Mouse (Mus musculus) ovary, adult 18-20 months (tissue): ENCODE measurements around the gene Dscaml1.

ENCODE experiments used
- DNase-seq: peaks from one replicate; pipeline ENCODE4 v3.0.0; 2022; ENCODE audit warnings: low spot score, mixed read lengths

Dscaml1 gene

DNA sequence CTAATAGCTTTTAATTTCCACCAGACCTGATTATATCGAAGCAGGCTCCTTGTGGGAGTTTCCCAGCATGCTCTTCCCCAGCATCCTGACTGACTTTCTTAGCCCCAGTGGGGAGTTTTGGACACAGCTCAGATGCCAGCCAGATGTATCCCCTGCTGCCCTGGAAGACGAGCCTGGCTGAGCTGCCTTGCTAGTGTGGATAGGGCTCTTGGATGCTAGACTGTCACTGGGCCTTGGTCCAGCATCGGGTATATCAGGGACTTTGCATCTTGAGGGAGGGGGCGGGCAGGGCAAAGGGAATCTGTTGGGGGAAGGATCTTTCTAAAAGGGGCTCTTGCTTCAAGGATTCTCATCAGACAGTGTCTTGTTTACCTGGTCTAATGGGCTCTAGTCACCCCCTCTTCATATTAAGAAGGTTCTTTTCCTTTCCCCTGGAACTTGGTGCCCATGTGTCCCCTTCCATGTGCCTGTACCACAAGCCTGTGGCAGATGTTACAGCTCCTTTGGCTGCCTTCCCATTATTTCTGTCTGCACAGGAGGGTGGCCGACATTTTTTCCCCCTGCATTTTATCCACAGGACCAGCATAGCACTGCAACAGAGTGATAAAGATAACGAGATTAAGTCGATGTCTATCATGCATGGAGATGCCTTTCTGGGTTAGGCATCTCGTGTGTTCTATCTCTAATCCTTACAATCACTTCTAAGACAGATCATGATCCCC, 28.6 kb downstream of the Dscaml1 start:
- DNase-seq, result no peak

DNA sequence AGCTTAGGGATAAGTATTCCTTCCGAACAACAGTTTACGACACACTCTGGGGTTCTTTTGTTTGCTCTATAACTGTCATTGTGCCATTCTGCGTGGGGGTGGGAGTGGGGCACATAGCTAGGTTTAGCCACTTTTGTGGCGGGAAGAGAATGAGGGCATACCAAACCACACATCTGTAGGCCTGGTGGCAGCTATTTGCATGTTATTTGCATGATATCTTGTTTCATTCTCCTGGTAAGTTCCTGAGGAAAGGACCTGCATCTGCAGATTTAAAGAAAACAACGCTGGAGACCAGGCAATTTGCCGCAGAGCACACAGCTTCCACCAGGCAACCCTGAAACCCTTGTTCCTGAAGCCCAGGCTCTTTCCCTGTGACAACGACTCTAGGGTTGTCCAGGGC, 30.8 kb downstream of the Dscaml1 start:
- no peak for DNase-seq

DNA sequence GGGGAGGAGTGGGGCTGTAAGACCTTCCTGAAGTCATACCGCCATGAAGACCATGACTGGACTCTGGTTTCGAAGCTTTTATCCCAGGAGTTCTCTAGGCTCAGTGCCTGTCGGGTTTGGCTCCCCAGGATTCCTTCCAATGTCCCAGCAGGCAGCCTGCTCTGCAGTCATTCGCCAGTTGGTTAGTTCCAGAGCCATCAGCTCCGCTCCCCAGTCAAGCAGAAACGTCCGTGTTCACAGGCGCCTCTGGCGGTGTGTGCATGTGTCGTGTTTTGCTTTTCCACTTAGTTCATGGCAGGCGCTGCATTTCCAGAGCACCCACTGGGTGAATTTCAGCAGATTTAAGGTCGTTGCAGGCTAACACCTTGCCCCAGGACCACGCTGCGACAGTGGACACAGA, 31.9 kb downstream of the Dscaml1 start:
- DNase-seq, result no peak

DNA sequence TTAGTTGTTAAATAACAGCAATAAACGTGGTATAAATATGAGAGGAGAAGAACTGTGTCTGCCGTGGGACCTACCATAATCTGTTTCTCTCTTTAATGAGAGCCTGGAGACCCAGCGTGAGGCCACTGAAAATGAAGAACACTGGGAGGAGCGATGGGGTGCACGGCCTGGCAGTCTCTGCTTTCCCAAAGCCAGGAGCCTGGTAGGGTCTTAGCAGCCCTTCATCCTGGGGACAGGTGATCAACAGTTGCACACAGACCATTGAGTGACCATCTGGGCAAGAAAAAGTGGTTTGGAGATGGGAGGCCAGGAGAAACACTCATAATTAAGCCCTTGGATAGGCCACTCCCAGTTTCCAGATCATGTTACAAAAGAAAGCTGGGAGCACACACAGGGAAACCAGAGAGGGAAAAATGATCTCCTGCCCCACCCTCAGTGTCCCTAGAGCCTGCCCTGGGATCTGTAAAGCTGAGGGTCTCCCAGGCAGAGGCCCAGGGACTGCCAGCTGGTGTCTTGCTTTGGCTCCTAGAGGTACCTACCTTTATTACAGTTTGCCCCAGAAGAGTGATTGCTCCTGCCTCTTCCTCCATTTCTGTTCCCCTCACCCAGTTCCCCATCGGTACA, 39.1 kb downstream of the Dscaml1 start:
- DNase-seq, result no peak

DNA sequence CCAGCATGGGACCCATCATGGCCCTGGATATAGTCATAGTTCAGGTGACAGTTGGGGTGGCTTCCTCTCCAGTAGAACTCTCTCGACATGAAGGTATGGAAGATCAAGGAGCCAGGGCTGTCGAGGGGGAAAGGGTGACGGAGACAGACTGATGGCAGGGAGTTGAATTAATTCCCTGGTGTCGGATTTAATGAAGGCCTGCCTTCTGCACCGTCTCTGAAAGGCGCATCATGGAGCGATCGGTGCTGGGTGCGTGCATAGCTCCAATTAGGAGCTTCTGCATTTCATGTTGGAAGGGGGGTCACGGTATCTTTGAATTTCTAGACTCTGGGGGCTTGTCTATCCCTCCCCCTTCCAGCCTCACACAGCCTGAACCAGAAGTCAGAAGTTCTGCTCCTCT, 41.8 kb downstream of the Dscaml1 start:
- DNase-seq, result no peak

DNA sequence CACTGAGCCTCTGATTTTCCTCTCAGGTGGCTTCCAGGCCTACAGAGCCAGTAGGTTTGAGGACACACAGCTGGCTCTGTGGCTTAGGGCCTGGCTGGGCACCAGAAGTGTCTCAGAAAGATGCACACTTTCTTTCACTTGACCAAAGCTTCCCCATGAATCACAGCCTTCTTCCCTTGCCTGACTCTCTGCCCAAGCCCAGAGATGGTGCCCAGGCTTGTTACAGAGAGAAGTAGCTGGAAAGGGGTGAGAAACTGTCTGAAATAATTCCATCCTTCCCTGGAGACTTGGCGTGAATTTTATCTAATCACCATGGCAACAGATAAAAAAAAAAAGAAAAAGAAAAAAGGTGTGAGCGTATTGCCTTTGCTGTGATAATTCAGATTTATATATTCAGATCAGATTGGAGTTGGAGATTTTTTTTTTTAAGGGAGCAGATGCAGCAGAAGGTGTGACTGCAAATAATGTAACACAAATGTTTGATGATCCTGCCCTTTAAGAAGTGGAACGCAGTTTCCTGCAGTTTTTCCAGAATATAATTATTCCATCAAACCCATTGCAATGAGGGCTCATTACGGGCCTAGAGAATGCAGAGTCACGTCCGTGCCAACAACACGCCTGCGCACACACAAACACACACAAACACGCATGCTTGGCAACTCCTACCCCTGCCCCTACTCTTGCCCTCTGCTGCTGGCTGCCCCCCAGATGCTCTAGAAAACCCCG, 44.5 kb downstream of the Dscaml1 start:
- DNase-seq, result no peak

DNA sequence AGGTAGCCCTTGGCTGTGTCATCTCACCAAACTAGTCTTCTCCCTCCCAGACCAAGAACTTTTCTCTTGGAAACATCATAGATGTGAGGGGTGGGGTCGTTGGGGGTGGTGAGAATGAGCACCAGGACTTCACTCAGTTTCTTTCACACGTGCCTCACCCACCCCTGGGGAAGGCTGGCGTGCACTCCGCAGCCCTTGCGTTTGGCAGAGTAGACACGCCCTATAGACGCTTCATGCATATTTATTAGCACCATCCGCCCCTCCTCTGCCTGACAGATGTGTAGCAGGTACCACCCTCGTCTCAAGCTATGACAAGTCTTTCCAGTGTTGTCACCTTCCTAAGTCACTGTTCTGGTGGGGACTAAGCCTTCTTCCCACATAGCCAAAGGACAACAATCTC, 45.3 kb downstream of the Dscaml1 start:
- DNase-seq, result no peak

DNA sequence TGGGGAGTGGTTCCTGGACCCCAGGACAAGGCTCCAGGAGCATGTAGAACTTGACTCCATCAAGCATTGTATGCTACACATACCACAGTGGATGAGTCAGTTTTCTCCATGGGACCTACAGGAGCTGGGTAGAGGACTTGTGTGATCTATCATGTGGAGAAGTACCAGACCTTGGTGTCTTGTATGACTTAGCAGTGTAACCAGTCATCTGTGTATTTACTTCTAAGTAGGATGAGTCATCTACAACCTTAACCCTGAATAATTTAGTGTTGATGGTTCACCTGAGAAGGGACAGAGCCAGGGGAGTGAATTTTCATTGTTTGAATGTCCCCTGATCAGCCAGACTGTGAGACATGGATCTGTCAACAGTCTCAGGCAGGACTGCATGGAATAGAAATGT, 48.4 kb downstream of the Dscaml1 start:
- DNase-seq, result no peak

DNA sequence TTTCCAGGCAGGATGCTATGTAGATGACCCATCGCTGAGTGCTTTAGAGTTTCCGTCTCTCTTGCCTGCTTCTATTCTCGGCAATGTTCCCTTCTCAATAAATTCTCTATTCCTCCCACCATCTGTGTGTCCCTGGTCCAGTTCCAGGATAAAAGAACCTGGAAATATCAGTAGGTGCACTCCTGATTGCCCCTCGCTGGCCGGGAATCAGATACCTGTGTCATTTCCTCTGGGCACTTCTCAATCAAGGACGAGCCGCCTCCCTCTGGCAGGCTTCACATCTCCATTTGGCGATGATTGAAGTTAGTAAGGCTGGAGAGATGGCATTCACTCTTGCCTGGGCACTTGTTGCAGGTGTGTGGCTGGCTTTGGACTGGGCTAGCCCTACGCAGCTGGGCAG, 54.5 kb downstream of the Dscaml1 start:
- DNase-seq, result no peak

DNA sequence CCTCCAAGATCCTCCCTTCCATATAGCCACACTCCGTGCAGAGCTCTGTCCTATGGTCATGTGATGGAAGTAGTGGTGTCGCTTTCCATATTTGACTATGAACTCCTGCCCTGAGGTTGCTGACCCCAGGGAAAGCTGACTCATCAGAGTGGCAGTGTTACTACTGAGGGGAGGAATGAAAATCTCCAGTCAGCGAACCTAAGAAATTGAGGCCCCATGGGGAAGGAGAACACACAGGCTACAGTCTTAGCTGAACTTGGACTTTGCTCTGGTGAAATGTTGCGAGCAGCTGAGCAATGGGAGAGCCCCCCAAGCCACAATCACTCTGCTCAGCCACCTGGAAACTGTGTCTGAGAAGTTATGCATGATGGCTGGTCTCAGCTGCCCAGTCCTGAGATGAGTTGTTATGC, 60.2 kb downstream of the Dscaml1 start:
- no peak for DNase-seq

DNA sequence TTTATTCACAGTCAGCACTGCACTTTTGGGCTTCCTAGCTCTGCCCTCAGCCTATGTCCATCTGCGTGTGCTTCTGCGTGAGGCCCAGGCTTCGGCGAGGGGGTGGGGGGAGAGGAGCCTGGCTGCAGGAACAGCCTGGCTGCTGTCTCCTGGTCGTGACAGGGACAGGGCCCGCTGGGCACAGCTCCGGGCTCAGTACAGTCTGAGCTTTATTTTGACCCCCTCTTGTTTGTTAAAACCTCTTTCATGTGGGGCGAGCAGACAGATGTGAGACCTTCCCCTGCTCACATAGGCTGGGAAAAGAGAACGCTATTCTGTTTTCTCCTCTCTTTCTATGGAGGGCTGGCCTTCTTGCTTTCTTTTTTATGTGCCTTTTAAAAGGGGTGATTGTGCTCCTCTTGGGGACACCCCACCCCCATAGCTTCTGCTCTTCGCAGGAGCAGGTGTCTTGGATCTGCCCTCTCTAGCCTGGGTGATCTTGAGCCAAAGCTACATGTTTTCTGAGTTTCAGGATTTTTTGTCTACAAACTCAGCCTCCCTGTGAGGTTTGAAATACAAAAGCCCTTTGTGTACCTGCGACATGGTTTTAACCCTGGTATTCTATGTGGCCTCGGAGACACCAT, 60.9 kb downstream of the Dscaml1 start:
- no peak for DNase-seq

DNA sequence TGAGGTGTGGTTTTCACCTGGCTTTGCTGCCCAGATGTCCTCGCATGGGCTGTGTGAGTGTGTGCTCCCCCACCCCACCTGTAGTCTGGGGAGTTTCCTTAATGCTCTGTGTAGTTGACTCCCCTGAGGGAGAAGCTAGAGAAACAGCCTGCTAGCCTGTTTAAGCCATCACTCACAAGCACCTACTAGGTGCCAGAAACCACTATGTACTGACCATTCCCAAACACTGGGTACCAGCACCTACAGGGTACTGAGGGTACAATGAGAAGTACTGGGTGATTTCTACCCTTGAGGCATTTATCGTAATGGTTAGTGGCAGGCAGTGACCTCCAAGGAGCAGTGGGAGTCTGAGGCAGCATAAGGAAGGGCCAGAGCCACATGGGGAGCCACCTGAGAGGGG, 64.5 kb downstream of the Dscaml1 start:
- no peak for DNase-seq

DNA sequence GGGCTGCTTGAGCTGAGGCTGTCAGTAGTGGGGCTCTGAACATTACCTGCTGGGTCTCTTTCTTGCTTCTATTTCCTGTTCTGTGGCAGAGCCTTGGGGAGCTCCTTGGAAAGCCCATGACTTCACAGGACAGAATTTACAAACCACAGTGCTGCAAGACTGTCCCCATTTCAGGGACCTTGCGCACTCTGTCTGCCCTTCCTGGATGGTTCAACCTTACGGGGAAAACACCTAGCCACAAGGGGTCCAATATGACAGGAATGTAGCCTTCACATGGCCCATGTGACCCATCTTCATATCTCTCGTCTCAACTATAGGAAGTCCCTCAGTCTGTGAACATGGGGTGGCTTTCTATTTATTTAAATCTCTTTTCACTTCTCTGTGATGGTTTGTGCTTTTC, 68.5 kb downstream of the Dscaml1 start:
- no peak for DNase-seq

DNA sequence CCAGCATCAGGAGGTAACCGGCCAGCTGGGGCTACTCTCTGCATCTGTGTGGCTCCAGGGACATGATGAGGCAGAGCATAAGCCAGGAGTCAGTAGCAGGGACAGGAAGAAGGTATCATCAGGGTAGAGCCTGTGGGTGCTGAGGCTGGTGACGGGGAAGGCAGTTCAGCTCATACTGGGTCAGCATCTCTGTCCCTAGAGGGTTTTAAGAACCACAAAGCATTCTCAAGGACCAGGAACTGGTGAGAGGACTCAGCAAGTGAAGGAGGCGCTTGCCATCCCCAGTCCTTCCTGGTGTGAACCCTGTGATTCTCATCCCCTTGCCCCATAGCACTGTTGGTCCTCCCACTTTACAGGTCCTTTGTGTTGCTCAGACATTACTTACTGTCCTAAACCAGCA, 69.9 kb downstream of the Dscaml1 start:
- DNase-seq, result no peak

DNA sequence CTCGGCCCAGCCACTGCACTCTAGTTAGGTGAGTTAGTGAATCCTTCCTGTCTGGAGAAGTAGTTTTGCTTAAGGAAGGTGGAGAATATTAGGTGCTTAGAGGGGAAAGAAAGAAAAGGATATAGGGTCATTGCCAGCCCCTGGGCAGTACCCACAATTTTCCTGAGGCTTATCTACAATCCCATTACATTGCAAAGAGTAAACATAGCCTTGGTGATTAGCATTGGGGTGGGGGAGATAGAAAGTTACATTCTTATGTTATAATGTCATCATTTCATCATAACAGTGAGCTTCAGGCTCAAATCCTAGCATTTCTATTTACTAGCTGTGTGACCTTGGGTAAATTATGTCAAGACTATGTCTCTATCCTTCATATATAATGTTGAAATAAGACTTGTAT, 70.5 kb downstream of the Dscaml1 start:
- DNase-seq, result no peak

DNA sequence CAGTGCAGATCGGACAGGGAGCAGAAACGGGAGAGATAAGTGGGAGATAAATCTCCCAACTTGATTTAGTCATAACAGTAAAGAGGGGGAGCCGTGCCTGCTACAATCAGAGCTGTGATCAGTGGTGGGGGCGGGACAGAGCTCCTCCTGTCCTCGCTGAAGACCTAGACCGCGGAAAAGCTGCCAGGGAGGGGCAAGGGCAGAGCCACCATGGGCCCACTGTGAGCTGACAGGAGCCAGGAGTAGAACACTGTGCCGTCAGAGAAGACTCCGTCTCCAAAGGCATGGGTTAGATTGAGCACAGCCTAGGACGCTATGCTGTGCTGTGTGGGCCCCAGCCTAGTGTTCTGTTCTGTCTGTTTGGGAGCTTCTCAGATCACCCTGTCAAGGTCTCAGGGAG, 72.8 kb downstream of the Dscaml1 start:
- no peak for DNase-seq

DNA sequence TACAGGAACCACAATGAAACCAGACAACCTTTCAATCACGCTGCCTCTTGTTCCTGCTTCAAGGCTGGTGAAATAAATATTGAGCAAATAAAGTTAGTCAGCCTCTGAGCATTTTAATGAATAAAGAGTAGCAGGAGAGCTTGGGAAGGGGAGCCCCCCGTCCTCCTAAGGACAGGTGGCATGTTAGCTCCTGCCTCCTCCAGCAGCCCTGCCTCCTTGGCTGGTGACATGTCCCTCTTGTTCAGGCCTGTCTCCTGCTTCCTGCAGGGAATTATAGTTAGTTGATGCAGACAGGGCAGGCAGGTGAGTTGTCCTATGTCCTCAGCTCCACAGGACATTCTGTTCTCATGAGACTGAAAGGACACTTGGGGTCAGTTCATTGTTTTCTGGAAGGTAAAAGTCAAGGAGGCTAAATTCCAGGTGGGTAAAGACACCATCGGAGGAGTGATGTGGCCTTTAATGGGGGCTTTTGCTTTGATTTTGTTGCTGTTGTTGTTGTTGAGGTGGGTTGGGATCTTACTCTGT, 73.7 kb downstream of the Dscaml1 start:
- no peak for DNase-seq

DNA sequence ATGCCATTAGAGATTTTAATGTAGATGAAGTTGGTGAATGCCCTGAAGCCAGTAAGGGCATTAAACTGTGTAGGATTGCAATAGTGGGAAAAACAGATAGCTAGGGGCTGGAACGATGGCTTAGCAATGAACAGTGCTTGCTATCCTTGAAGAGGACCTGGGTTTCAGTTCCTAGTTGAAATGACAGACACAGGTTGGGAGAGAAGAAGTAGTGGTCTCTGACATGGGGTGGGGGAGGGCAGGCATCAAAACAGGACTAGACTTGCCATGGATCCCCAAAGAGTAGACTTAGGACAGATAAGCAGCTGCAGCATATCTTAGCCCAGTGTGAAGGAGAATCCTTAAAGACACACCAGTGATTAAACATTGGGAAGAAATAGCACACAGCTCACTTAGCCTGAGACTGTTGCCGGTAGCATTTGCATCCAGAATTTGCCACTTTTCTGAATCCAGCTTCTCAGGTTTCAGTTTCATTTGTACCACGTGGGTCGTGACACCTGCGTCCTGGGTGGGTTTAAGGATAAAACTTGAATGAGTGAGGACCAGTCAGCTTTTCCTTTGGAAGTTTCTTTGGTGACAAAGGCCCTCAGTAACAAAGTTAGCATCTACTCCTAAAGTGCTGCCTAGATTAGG, 75.0 kb downstream of the Dscaml1 start:
- no peak for DNase-seq

DNA sequence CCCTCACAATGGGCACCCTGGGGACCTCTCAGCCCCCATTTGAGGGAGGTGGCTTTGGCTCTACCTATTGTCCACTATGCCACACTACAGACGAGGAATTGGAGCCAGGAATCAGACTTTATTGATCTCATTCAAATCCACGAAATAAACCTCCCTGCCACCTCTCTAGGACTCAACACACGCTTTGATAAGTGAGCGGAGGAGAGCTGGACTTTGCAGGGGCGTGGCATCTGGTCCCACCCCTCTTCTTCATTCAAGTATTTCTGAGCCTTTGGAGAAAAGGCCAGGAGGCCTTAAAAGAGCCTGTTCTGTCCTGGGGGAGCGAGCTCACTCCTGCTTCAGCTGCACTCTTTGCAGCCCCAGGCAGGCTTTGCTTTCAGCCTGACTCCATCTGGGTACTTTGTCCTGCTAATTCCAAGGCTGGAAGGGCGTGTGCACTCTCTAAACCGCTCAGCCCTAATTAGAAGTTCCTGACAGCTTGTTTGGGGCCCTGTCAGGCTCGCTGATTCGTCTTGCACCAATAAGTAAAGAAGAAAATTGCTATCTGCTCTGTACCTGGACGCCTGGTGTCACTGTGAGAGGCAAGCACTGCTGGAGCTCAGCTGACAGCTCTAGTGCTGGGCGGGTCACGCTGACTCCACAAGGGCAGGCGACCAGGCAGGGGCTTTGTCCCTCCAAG, 75.7 kb downstream of the Dscaml1 start:
- DNase-seq, result no peak

DNA sequence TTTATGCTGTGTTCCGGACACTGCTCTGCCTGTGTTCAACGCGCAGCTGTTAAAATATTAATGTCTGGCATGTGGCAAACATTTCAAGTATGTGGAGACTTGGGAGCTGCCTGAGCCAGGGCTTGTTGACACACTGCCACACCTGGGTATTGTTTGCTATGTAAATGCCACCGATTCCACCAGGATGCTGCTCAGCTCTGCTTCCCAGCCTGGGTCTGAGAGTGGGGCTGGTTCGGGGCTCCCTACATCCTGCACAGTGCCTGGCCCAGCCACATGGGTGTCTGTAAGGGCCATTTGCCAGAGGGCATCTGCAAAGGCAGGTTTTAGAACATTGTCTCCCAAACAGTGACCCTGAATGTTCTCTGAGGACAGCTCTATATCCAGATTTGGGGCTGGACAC, 78.5 kb downstream of the Dscaml1 start:
- no peak for DNase-seq

DNA sequence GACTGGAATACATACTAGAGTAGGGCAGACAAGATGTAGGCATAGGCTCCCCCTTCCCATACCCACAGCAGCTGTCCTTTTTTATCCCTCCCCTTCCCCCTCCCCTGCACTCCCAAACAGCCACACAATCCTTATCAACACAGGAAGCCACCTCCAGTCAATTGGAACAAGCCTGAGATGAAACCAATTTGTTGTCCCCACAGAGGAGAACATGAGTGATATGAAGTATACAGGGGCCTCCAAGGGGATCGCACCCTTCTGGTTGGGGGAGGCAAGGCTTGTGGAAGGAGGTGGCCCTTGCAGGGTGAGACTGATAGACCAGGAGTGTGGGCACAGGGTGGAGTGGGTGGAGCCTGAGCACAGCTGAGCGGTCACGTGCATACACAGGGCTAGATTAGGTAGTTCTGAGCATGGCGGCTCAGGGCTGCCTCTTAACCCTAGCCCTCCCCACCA, 79.1 kb downstream of the Dscaml1 start:
- DNase-seq, result no peak

DNA sequence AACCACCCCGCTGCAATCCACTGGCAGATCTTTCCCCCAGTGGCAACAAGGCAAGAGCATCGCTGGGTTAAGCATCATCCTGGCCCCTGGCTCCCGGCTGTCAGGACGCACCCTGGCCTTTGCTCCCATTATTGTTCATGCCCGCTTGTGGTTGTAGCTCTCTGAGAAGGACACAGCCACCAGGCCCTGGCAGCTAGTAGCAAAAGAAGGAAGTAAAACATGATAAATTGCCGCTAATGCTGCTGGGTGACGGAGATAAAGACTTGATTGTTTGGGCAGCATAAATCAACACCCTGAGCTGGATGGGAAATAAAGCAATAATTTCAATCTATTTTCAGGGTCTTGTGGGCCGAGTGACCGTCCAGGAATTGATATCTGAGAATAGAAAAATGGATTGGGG, 81.1 kb downstream of the Dscaml1 start:
- DNase-seq, result no peak
